Mouse (Mus musculus) left cerebral cortex, adult 2 months (tissue): ENCODE measurements at regions not wholly inside any gene's neighbourhood (a gene's known extent, or its start where the extent isn't known, plus 50 kb on each side); places are given as distances from the start of the nearest gene placed in this dataset.
"Not testable (repeated sequence)": the region's sequence is repeated elsewhere in the genome, so short reads cannot be mapped to it uniquely, and the experiment has no call there.

Experiments used
- DNase-seq, 2 experiments: peaks; one replicate each; pipeline ENCODE4 v3.0.0; 2021 to 2022; ENCODE audit warnings: low spot score in 2 of 2, mixed read lengths in 1 of 2; ENCODE audit errors: extremely low spot score in 1 of 2
- H3K27ac ChIP-seq: fragments of 200-600 bp; 2 replicates; pipeline ENCODE4 v1.8.1; 2022
- H3K4me3 ChIP-seq: fragments of 200-600 bp; 2 replicates; pipeline ENCODE4 v1.8.1; 2022
- CTCF ChIP-seq: fragments of 200-600 bp; IDR thresholded peaks from 2 replicates; pipeline ENCODE4 v1.8.1; 2022; ENCODE audit warnings: antibody characterized with exemption, mild to moderate bottlenecking, moderate library complexity
- intact Hi-C: fragments of 180-260 bp; cut with DNase I; formaldehyde crosslinking; loops from one replicate; pipeline ENCODE4 v1.15.1; 2025

GRCm38 (mm10) chr15:60333573-60334306, 317.3 kb upstream of the 4933412E24Rik start:
- TF ChIP-seq CTCF, result no peak
- Histone ChIP-seq H3K27ac (no peak overlapping the region), H3K4me3 (no peak overlapping the region)
- intact Hi-C loops, result no loop called here
- no peak for DNase-seq

GRCm38 (mm10) chr15:60317577-60317976, 301.2 kb upstream of the 4933412E24Rik start:
- TF ChIP-seq CTCF, result no peak
- DNase-seq, result no peak
- no peak overlapping the region for H3K27ac ChIP-seq
- H3K4me3 ChIP-seq, result no peak overlapping the region
- intact Hi-C loops, result no loop called here

DNA sequence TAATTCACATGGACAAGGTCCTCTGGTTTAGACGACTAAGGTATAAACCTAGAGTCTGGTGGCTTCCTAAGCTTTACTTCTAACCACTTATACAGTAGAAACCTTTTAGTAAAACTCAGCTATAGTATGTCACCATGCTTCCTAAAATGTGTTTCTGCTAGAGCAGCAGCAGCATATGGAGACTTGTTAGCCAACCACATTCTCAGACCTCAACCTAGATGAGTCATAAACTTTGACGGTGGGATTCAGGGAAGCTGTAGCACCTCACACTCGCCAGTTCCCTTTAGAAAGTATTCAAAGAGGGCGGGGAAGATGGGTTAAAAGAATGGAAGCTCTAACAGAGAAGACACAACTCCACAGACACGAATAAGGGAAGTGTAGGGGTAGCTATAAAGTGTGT, 298.8 kb upstream of the 4933412E24Rik start:
- Histone ChIP-seq H3K4me3 (no peak overlapping the region), H3K27ac (no peak overlapping the region)
- intact Hi-C loops, result no loop called here
- no peak for DNase-seq
- no peak for TF ChIP-seq CTCF

DNA sequence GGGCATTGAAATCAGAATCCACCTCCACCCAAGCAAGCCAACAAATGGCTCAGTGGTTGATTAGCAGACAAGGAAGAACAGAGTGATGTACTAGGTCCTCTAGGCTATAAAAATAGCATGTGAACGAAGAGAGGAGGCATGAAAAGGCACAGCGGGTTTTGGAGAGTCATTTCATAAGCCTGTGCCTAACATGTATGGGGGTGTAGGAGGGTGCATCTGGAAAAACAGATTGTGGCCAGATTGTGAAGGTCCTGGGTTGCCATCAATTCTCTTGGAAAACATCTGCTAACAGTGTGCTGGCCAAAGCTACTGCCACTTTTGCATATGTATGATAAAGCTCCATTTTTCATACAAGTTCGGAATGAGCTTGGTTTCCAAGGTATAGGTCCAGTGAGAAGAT, 293.5 kb upstream of the 4933412E24Rik start:
- intact Hi-C loops, result loop anchor here (2.0 to 10.0 kb wide), 4 partner anchors 168 to 515 kb away; no protein-coding TSS in a partner anchor
- no peak for TF ChIP-seq CTCF
- DNase-seq, result peak; percentile 12 to 62

DNA sequence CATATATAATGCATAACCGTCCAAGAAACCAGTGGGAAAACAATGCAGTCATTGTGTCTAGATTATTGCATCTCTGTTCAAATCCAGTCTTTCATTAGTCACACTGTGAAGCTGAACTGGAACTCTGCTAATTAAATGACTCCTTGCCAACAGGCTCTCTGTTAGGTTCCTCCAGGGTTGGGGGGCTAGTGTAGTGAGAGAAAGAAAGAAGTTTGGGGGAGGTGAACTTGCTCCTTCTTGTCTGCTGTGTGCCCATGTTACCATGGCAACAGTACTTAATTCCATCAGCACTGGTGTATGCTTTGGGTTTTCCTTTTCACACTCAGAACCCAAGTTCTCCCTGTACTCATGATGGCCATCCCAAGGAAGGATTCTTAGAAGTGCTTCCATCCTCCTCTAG, 292.6 kb upstream of the 4933412E24Rik start:
- Histone ChIP-seq H3K27ac (no peak overlapping the region), H3K4me3 (no peak overlapping the region)
- intact Hi-C loops, result loop anchor here (5.0 to 10.0 kb wide), 2 partner anchors 167 to 516 kb away; no protein-coding TSS in a partner anchor
- TF ChIP-seq CTCF, result no peak
- no peak for DNase-seq

More for the DNA sequence above, 293.5 kb upstream of the 4933412E24Rik start:
- Histone ChIP-seq H3K4me3 (no peak overlapping the region), H3K27ac (peak overlapping the region; percentile 55)

DNA sequence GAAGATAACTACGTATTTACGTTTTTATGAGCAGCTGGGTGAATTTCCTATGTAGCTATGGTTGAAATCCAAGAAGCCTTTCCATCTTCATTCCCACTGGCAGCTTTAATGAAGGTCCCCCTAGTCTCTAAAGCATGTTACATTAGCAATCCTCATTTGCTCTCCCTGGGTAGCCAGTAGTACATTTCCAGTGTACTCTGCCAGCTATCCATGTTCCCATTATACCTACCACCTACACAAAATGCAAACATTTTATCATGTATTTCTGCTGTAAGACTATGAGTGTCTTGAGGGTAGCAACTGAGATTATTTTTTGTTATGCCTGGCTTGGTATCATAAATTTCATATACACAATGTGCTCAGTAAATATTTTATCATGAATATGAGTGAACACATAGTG, 291.7 kb upstream of the 4933412E24Rik start:
- Histone ChIP-seq H3K4me3 (no peak overlapping the region), H3K27ac (no peak overlapping the region)
- DNase-seq, result no peak
- intact Hi-C loops, result loop anchor here (5.0 to 10.0 kb wide), 2 partner anchors 166 to 517 kb away; no protein-coding TSS in a partner anchor
- TF ChIP-seq CTCF, result no peak

- Histone ChIP-seq H3K4me3 (no peak overlapping the region), H3K27ac (no peak overlapping the region)
- DNase-seq, result no peak
- TF ChIP-seq CTCF, result no peak
- intact Hi-C loops, result loop anchor here (10.0 kb wide), 1 partner anchor 521 kb away; no protein-coding TSS in a partner anchor
Observed at GRCm38 (mm10) chr15:60303501-60303900, 287.1 kb upstream of the 4933412E24Rik start.

DNA sequence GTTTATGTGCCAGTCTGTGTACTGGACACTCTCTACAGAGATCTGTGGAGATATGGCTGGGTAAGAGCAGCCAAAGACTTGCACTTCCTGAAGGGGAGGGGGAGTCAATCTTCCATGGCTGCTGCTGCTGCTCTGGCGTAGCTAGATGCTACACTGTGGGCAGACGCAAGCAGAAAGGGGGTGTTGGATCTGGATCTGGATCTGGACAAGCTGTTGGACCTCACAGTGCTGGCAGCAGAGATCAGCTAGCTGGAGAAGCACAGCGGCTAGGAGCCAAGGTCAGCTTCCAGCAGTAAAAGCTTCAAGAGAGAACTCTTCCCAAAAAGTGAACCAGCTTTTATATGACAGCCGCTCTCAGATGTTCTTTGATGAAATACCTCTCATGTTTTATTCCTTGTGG, 285.5 kb upstream of the 4933412E24Rik start:
- intact Hi-C loops, result loop anchor here (10.0 kb wide), 1 partner anchor 523 kb away; no protein-coding TSS in a partner anchor
- no peak for TF ChIP-seq CTCF
- no peak overlapping the region for H3K4me3 ChIP-seq
- no peak overlapping the region for H3K27ac ChIP-seq
- no peak for DNase-seq

- no peak for TF ChIP-seq CTCF
- Histone ChIP-seq H3K4me3 (no peak overlapping the region), H3K27ac (no peak overlapping the region)
- DNase-seq, result no peak
- intact Hi-C loops, result no loop called here
Observed at GRCm38 (mm10) chr15:60285321-60285720, 268.9 kb upstream of the 4933412E24Rik start.

DNA sequence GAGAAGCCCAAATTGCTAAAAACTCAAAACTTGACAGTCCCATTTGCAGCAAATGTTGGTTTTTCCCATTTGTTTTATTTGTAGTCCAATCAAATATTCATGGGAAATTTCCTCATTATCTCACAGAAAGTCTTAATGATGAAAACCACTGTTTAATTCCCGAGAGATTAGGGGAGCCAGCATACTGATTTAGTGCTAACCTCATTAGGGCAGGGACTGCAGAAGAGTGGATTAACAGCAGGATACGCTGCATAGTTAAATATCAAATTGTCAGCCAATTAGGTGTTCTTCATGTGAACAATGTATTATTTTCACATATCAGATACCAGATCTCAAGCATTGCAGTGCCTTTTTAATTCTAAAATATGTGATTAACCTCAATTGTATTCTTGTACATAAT, 264.0 kb upstream of the 4933412E24Rik start:
- H3K27ac ChIP-seq, result no peak overlapping the region
- no peak overlapping the region for H3K4me3 ChIP-seq
- intact Hi-C loops, result no loop called here
- DNase-seq, result no peak
- TF ChIP-seq CTCF, result no peak

- not testable (repeated sequence) for H3K4me3 ChIP-seq, DNase-seq, H3K27ac ChIP-seq
- intact Hi-C loops, result loop anchor here (5.0 to 10.0 kb wide), 2 partner anchors 156 to 349 kb away; no protein-coding TSS in a partner anchor
- peak; percentile 31 for TF ChIP-seq CTCF
Observed at GRCm38 (mm10) chr15:60253661-60254060, 237.2 kb upstream of the 4933412E24Rik start.

DNA sequence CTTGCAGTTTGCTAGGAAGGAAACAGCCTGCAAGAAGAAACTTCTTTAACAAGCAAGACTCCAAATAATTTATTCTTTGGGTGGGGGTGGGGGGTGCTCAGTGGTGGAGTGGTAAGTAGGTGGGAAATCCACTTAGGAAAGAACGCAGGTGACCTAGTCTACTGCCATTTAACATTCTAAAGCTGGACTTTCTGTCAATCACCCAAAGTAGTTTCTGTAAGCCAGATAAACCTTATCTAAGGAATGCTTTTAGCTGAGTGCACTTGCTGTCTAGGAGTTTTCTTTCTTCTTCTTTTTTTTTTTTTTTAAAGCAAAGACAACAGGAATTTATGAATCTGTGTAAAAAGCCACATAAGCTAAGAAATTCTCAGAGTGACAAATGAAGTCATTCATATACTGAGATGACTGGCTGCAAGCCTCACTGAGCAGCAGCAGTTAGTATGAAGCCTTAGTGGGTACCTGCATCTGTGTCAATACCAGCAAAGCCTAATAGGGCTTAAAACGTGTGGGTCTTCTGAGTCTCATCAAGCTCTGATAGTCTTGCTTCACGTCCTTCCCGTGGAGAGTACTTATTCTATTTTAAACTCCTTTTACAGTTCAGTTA, 210.0 kb upstream of the 4933412E24Rik start:
- no peak for DNase-seq
- TF ChIP-seq CTCF, result no peak
- no peak overlapping the region for H3K27ac ChIP-seq
- no peak overlapping the region for H3K4me3 ChIP-seq
- intact Hi-C loops, result no loop called here

DNA sequence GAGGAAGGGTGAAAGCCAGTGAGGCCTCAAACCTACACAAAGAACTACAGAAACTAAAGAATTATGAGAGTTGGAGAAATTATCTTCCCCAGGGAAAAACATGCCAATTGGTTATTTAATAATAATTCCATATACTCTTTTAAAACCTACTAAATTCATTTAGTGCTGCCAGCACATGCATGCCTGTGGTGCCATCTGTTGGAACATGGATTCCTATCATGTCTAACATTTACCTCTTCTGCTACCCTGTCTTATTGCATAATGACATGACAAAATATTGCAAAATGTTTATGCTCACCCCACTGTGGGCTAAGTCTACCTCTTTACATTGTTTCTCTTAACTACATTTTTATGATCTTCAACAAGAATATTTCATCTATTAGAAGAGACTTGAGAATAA, 178.7 kb upstream of the 4933412E24Rik start:
- Histone ChIP-seq H3K4me3 (no peak overlapping the region), H3K27ac (no peak overlapping the region)
- no peak for DNase-seq
- peak; percentile 7 for TF ChIP-seq CTCF
- intact Hi-C loops, result no loop called here
